Mouse (Mus musculus): ENCODE measurements around the gene Wfdc13. TPM values are rescaled to one million over a fixed set of nuclear protein-coding genes. Genes with fewer than 3 reads are reported as not detected.
"Not testable (repeated sequence)": the region's sequence is repeated elsewhere in the genome, so short reads cannot be mapped to it uniquely, and the experiment has no call there.

Wfdc13 gene
- total RNA-seq, 2 experiments from 2014 or later, result not detected

- intact Hi-C loops (cut with DNase I), result no loop called here
- no peak for DNase-seq (ENCODE audit: extremely low spot score in 1 of 2, low spot score in 2 of 2)
Measured at GRCm38 (mm10) chr2:164705328-164705727, 20.4 kb downstream of the Wfdc13 start.

- no peak for DNase-seq (ENCODE audit: extremely low spot score in 1 of 2, low spot score in 2 of 2)
- intact Hi-C loops (cut with DNase I), result no loop called here
Measured at GRCm38 (mm10) chr2:164705991-164706390, 21.1 kb downstream of the Wfdc13 start.

- DNase-seq (ENCODE audit: extremely low spot score in 1 of 2, low spot score in 2 of 2), result no peak
- intact Hi-C loops (cut with DNase I), result no loop called here
Measured at GRCm38 (mm10) chr2:164715005-164715404, 30.1 kb downstream of the Wfdc13 start, which contains the start of gene Spint5. Gene Spint5 (plus strand): TSS chr2:164715305.

- intact Hi-C loops (cut with DNase I), result not testable (repeated sequence)
Measured at GRCm38 (mm10) chr2:164716194-164716786, 31.4 kb downstream of the Wfdc13 start.

GRCm38 (mm10) chr2:164723276-164723675, 38.4 kb downstream of the Wfdc13 start:
- DNase-seq (ENCODE audit: extremely low spot score in 1 of 2, low spot score in 2 of 2), result no peak
- intact Hi-C loops (cut with DNase I), result loop anchor here (10.0 kb wide), 1 partner anchor 308 kb away; no protein-coding TSS in a partner anchor

More at GRCm38 (mm10) chr2:164716194-164716786, 31.4 kb downstream of the Wfdc13 start:
- not testable (repeated sequence) for DNase-seq (ENCODE audit: extremely low spot score in 1 of 2, low spot score in 2 of 2)

GRCm38 (mm10) chr2:164725895-164726619, 41.1 kb downstream of the Wfdc13 start:
- intact Hi-C loops (cut with DNase I), result loop anchor here (1.0 to 10.0 kb wide), 3 partner anchors 49 to 311 kb away; no protein-coding TSS in a partner anchor
- DNase-seq (ENCODE audit: extremely low spot score in 1 of 2, low spot score in 2 of 2), result peak; percentile 61 to 65

- no peak for DNase-seq (ENCODE audit: extremely low spot score in 1 of 2, low spot score in 2 of 2)
Measured at GRCm38 (mm10) chr2:164731719-164732118, 46.8 kb downstream of the Wfdc13 start.

GRCm38 (mm10) chr2:164733259-164733658, 48.4 kb downstream of the Wfdc13 start:
- DNase-seq (ENCODE audit: extremely low spot score in 1 of 2, low spot score in 2 of 2), result no peak
- intact Hi-C loops (cut with DNase I), result no loop called here

More at GRCm38 (mm10) chr2:164731719-164732118, 46.8 kb downstream of the Wfdc13 start:
- intact Hi-C loops (cut with DNase I), result no loop called here

- intact Hi-C loops (cut with DNase I), result no loop called here
Measured at GRCm38 (mm10) chr2:164734839-164735238, 49.9 kb downstream of the Wfdc13 start.

GRCm38 (mm10) chr2:164735446-164735845, 50.5 kb downstream of the Wfdc13 start:
- DNase-seq (ENCODE audit: extremely low spot score in 1 of 2, low spot score in 2 of 2), result no peak
- intact Hi-C loops (cut with DNase I), result no loop called here

More at GRCm38 (mm10) chr2:164734839-164735238, 49.9 kb downstream of the Wfdc13 start:
- no peak for DNase-seq (ENCODE audit: extremely low spot score in 1 of 2, low spot score in 2 of 2)

Other genes with a start within 250 kb of the Wfdc13 start
- gene Sdc4, start 241.2 kb upstream of the Wfdc13 start, total RNA-seq (2021), result 10 to 100 TPM; 35.9 to 56.8 TPM
- gene Sys1, start 228.1 kb upstream of the Wfdc13 start, total RNA-seq (2021), result 10 to 100 TPM; 40.9 to 41.8 TPM
- gene Gm20458, start 224.1 kb upstream of the Wfdc13 start, total RNA-seq (2021), result 1 to 10 TPM; 2.2 to 6.0 TPM
- not detected for gene Trp53tg5, start 211.4 kb upstream of the Wfdc13 start, total RNA-seq (2021)
- gene Dbndd2, start 199.0 kb upstream of the Wfdc13 start, total RNA-seq (2021), result 10 to 100 TPM; 75.5 to 77.3 TPM
- 100 to 1,000 TPM; 119 to 124 TPM for gene Pigt, start 187.6 kb upstream of the Wfdc13 start, total RNA-seq (2021)
- gene Wfdc2, start 122.7 kb upstream of the Wfdc13 start, total RNA-seq (2021), result under 1 TPM in 1 of 2 experiments, not detected in 1; 0.84 TPM
- not detected for gene Spint3, start 111.6 kb upstream of the Wfdc13 start, total RNA-seq (2021)
- gene Wfdc6a, start 99.7 kb upstream of the Wfdc13 start, total RNA-seq (2021), result 1 to 10 TPM in 1 of 2 experiments, under 1 TPM in 1; 0.47 to 1.7 TPM
- gene Eppin, start 91.5 kb upstream of the Wfdc13 start, total RNA-seq (2021), result not detected
- not detected for gene Wfdc6b, start 71.6 kb upstream of the Wfdc13 start, total RNA-seq (2021)
- gene Wfdc8, start 71.5 kb upstream of the Wfdc13 start, total RNA-seq (2021), result not detected
- not detected for gene Wfdc16, start 46.3 kb upstream of the Wfdc13 start, total RNA-seq (2021)
- gene Wfdc10, start 29.1 kb upstream of the Wfdc13 start, total RNA-seq (2021), result not detected
- gene Wfdc9, start 28.5 kb upstream of the Wfdc13 start, total RNA-seq (2021), result not detected
- not detected for gene Wfdc11, start 11.0 kb upstream of the Wfdc13 start, total RNA-seq (2021)
- gene Spint4, start 13.4 kb downstream of the Wfdc13 start, total RNA-seq (2021), result not detected
- not detected for gene Spint5, start 30.2 kb downstream of the Wfdc13 start, total RNA-seq (2021)
- gene Wfdc3, start 60.8 kb downstream of the Wfdc13 start, total RNA-seq (2021), result 1 to 10 TPM in 1 of 2 experiments, under 1 TPM in 1; 0.94 to 1.1 TPM
- gene Dnttip1, start 60.9 kb downstream of the Wfdc13 start, total RNA-seq (2021), result 10 to 100 TPM; 32.7 to 34.1 TPM
- 1 to 10 TPM; 4.1 to 6.4 TPM for gene Ube2c, start 84.8 kb downstream of the Wfdc13 start, total RNA-seq (2021)
- gene Tnnc2, start 94.9 kb downstream of the Wfdc13 start, total RNA-seq (2021), result not detected
- gene Snx21, start 100.7 kb downstream of the Wfdc13 start, total RNA-seq (2021), result 10 to 100 TPM; 48.1 to 49.2 TPM
- 10 to 100 TPM; 22.1 to 30.0 TPM for gene Acot8, start 119.8 kb downstream of the Wfdc13 start, total RNA-seq (2021)
- 1 to 10 TPM; 8.9 to 9.0 TPM for gene Zswim3, start 120.0 kb downstream of the Wfdc13 start, total RNA-seq (2021)
- 10 to 100 TPM; 19.6 to 20.3 TPM for gene Zswim1, start 137.6 kb downstream of the Wfdc13 start, total RNA-seq (2021)
- under 1 TPM in 1 of 2 experiments, not detected in 1; 0.58 TPM for gene Spata25, start 143.4 kb downstream of the Wfdc13 start, total RNA-seq (2021)
- 10 to 100 TPM; 77.5 to 78.8 TPM for gene Ctsa, start 147.8 kb downstream of the Wfdc13 start, total RNA-seq (2021)
- 1 to 10 TPM; 5.4 to 6.7 TPM for gene Neurl2, start 148.3 kb downstream of the Wfdc13 start, total RNA-seq (2021)
- gene Pltp, start 172.6 kb downstream of the Wfdc13 start, total RNA-seq (2021), result 10 to 100 TPM; 63.8 to 79.4 TPM
- gene Pcif1, start 194.2 kb downstream of the Wfdc13 start, total RNA-seq (2021), result 10 to 100 TPM; 41.4 to 45.9 TPM
- 10 to 100 TPM; 22.7 to 24.4 TPM for gene Zfp335, start 226.7 kb downstream of the Wfdc13 start, total RNA-seq (2021)

Data from left cerebral cortex, postnatal 10 days (tissue).